Mouse (Mus musculus) hindbrain, embryonic 14.5 days (tissue): ENCODE measurements around the gene Hspa4l. TPM values are rescaled to one million over a fixed set of nuclear protein-coding genes. Genes with fewer than 3 reads are reported as not detected.
A peak's percentile ranks its signal among the peaks of the same experiment; 100 is the strongest.

Experiments used
- ATAC-seq: fragments of 200-750 bp; cut with Nextera tagmentation; 2 replicates; pipeline ENCODE4 v1.8.0; 2017; ENCODE audit warnings: moderate number of reproducible peaks, mild to moderate bottlenecking, moderate TSS enrichment, moderate library complexity; ENCODE audit not compliant: low FRiP score
- DNase-seq: peaks from one replicate; pipeline ENCODE4 v3.0.0-alpha.2; 2015; ENCODE audit warnings: low spot score
- H3K27ac ChIP-seq: fragments of 300-500 bp; sonication (generic); 2 replicates; pipeline ENCODE4 v1.5.1; 2014; ENCODE audit warnings: mild to moderate bottlenecking, moderate library complexity
- H3K27me3 ChIP-seq: fragments of 300-500 bp; sonication (generic); 2 replicates; pipeline ENCODE4 v1.6.1; 2014; ENCODE audit warnings: mild to moderate bottlenecking, low read length, mixed read lengths; ENCODE audit not compliant: control insufficient read depth, insufficient read depth
- H3K36me3 ChIP-seq: fragments of 300-500 bp; sonication (generic); replicated peaks from 2 replicates; pipeline ENCODE4 v1.6.1; 2014; ENCODE audit not compliant: control insufficient read depth, insufficient read depth
- H3K4me1 ChIP-seq: fragments of 300-500 bp; sonication (generic); replicated peaks from 2 replicates; pipeline ENCODE4 v1.6.1; 2014; ENCODE audit warnings: antibody characterized with exemption, low read length, mixed read lengths; ENCODE audit not compliant: control insufficient read depth, insufficient read depth
- H3K4me2 ChIP-seq: fragments of 300-500 bp; sonication (generic); replicated peaks from 2 replicates; pipeline ENCODE4 v1.6.1; 2014; ENCODE audit warnings: mild to moderate bottlenecking, moderate library complexity
- H3K4me3 ChIP-seq: fragments of 300-500 bp; sonication (generic); replicated peaks from 2 replicates; pipeline ENCODE4 v1.5.1; 2014; ENCODE audit warnings: mild to moderate bottlenecking, low read length
- H3K9ac ChIP-seq: fragments of 300-500 bp; sonication (generic); 2 replicates; pipeline ENCODE4 v1.6.1; 2014
- H3K9me3 ChIP-seq: fragments of 300-500 bp; sonication (generic); 2 replicates; pipeline ENCODE4 v1.6.1; 2016; ENCODE audit warnings: low read length; ENCODE audit not compliant: control insufficient read depth
- WGBS: fragments of 180-500 bp; shearing (Covaris S2); extraction: QIAGEN DNeasy Blood & Tissue Kit; methylation state at CpG from one replicate; pipeline ENCODE4 v1.1.7; 2014; 5-methylcytosine and 5-hydroxymethylcytosine counted together
- polyA plus RNA-seq: library from polyadenylated mRNA; unstranded; fragments of >200 nt; fragmentation: Nextera tagmentation; extraction: Ambion mirVana; gene quantifications from 2 replicates; pipeline ENCODE4 v1.2.1, GENCODE M21; 2014

Gene Hspa4l
- polyA plus RNA-seq = 56.0 and 65.4 TPM in 2 replicates

DNA sequence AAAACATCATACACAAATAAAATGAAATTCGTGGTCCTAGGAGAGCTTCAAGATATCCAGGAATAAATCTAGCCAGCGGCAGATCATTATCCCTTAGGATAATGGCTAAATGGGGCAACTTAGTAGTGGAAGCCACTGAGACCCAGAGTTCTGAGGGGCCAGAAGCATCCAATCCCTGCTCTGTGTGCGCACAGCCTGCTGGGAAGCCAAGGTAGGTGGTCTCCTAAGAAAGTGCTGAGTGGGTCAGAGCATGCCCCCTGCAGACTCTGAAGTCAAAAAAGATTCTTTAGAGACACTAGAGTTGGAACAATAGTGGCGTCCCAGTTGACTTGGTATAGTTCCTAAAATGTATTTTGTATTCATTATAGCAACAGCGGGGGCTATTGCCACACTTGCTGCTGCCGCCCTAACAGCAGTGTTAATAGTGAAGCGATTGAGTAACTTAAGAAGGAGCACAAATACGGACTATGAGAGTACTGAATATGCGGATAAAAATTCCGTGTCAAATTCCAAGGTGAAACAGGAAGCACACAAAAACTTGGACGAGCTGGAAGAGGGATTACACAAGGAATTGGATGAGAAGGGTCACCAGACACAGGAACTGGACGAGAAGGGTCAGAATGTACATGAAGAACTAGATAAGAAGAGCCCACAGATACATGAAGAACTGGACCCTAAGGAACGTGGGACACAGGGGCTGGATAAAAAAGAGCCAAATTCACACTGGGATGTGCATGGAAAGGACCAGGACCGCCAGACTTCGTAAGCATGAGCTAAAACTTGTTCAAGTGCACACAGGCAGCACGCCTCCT lies at the start of gene Hspa4l:
TSS of gene Hspa4l (plus strand) at position 472 of the 812 bp plus-strand sequence.
- DNase-seq = no peak
- H3K9me3 ChIP-seq = no peaks in the 10 kb centered on the region
- H3K27me3 ChIP-seq = no peaks in the 10 kb centered on the region
- no peaks in the 10 kb centered on the region for H3K36me3 ChIP-seq
- H3K4me1 ChIP-seq = peaks cover 16% of the 10 kb centered on the region
- ATAC-seq = no peak
- peak within 1 kb of the TSS; percentile 81 for H3K4me3 ChIP-seq
- 14% methylated on average over 16 of the region's 16 CpGs for WGBS
- peak within 1 kb of the TSS; percentile 87 for H3K9ac ChIP-seq
- H3K4me2 ChIP-seq = peak within 1 kb of the TSS; percentile 64
- peak within 1 kb of the TSS; percentile 91 for H3K27ac ChIP-seq

DNA sequence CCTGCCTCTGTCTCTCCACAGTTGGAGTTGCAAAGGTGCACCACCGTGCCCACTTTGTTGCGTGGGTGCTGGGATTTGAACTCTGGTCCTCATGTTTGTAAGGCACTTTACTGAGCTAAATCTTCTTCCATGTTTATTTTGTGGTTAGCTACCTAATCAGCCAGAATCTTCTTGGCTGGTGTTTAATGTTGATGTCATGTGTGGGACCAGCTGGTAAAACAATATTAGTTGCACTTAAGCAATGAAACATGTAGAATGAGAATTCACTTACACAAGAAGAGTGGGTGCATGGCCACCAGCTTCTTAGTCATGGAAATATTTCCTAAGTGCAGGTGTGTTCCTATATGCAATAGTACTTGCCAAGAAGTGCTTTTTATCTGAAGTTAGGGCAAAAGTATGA lies 49.1 kb upstream of the Hspa4l start:
- DNase-seq (no peak), ATAC-seq (no peak)
- H3K27ac ChIP-seq = no peak overlapping the region
- no peaks in the 10 kb centered on the region for H3K9me3 ChIP-seq
- 100% methylated on average over 2 of the region's 2 CpGs for WGBS
- no peaks in the 10 kb centered on the region for H3K27me3 ChIP-seq
- no peaks in the 10 kb centered on the region for H3K4me1 ChIP-seq
- H3K4me2 ChIP-seq = no peak overlapping the region
- H3K4me3 ChIP-seq = no peak overlapping the region
- no peak overlapping the region for H3K9ac ChIP-seq
- H3K36me3 ChIP-seq = peaks cover 32% of the 10 kb centered on the region; the same call in 1 of the 2 replicates

- no peak for DNase-seq
- 93% methylated on average over 3 of the region's 3 CpGs for whole genome bisulfite sequencing
- Histone ChIP-seq H3K9me3 (no peaks in the 10 kb centered on the region), H3K9ac (no peak overlapping the region), H3K36me3 (peaks cover 27% of the 10 kb centered on the region; the same call in 1 of the 2 replicates), H3K27ac (no peak overlapping the region), H3K4me3 (no peak overlapping the region), H3K4me2 (no peak overlapping the region), H3K4me1 (no peaks in the 10 kb centered on the region), H3K27me3 (no peaks in the 10 kb centered on the region)
- ATAC-seq = no peak
These were observed 45.5 kb upstream of the Hspa4l start for GRCm38 (mm10) chr3:40698834-40699233.

- H3K9me3 ChIP-seq = no peaks in the 10 kb centered on the region
- no peak for DNase-seq
- no peaks in the 10 kb centered on the region; the same call in 1 of the 2 replicates for H3K36me3 ChIP-seq
- ATAC-seq = no peak
- H3K27me3 ChIP-seq = no peaks in the 10 kb centered on the region
- no peaks in the 10 kb centered on the region for H3K4me1 ChIP-seq
- WGBS = 86% methylated on average over 5 of the region's 5 CpGs
- H3K27ac ChIP-seq = no peak overlapping the region
- no peak overlapping the region for H3K9ac ChIP-seq
- no peak overlapping the region for H3K4me3 ChIP-seq
- no peak overlapping the region for H3K4me2 ChIP-seq
These were observed 39.4 kb upstream of the Hspa4l start for GRCm38 (mm10) chr3:40704816-40705430.

DNA sequence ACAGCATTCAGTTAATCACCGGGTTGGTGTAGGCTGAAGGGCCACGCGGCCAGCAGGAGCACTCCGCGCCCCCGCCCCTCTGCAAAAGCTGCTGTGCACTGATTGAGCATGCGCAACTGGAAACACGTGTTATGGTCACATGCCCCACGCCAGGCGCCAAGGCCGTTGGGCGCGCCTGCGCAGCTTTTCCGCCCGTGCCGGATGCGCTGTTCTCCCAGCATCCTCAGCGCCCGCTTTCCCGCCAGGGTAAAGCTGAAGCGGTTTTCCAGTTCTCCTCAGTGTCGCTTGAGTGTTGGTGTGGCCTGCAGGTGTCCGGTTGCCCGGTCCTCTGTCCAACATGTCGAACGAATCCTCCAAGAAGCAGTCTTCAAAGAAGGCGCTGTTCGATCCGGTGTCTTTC lies 35.6 kb upstream of the Hspa4l start, which contains the start of gene Slc25a31:
TSS of gene Slc25a31 (plus strand) at position 201 of the 400 bp plus-strand sequence.
- no peak within 1 kb of the TSS for H3K27ac ChIP-seq
- H3K4me1 ChIP-seq = no peaks in the 10 kb centered on the region
- 92% methylated on average over 30 of the region's 30 CpGs for WGBS
- no peaks in the 10 kb centered on the region for H3K9me3 ChIP-seq
- no peak within 1 kb of the TSS for H3K9ac ChIP-seq
- H3K4me3 ChIP-seq = no peak within 1 kb of the TSS
- no peak for DNase-seq
- ATAC-seq = 0 out of 2 replicates have a peak, but pooled peaks have one; percentile 17
- H3K4me2 ChIP-seq = no peak within 1 kb of the TSS
- H3K27me3 ChIP-seq = no peaks in the 10 kb centered on the region
- no peaks in the 10 kb centered on the region; the same call in 1 of the 2 replicates for H3K36me3 ChIP-seq

DNA sequence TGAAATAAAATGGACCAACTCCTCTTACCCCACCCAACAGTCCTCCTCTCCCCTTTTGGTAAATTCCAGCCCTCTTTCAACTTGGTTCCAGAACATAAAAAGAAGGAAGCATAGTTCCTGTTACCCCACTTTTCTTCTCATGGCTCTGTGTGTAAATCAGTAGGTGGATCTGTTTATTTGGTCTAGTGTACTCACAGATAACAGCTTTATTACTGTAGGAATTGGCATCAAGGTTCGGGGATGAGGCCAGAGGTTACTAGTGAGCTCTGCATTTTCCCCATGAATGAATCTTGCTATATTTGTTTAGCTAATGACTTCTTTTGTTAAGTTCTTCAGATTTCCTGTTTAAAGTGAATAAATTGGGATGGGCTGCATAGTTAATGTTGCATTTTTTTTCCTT lies 28.2 kb upstream of the Hspa4l start:
- no peaks in the 10 kb centered on the region for H3K9me3 ChIP-seq
- no peak overlapping the region for H3K27ac ChIP-seq
- H3K4me1 ChIP-seq = no peaks in the 10 kb centered on the region
- no peaks in the 10 kb centered on the region for H3K27me3 ChIP-seq
- no peak overlapping the region for H3K9ac ChIP-seq
- DNase-seq = no peak
- no peak overlapping the region for H3K4me2 ChIP-seq
- WGBS = 62% methylated on average over 1 of the region's 1 CpGs
- ATAC-seq = no peak
- no peaks in the 10 kb centered on the region for H3K36me3 ChIP-seq
- H3K4me3 ChIP-seq = no peak overlapping the region

DNA sequence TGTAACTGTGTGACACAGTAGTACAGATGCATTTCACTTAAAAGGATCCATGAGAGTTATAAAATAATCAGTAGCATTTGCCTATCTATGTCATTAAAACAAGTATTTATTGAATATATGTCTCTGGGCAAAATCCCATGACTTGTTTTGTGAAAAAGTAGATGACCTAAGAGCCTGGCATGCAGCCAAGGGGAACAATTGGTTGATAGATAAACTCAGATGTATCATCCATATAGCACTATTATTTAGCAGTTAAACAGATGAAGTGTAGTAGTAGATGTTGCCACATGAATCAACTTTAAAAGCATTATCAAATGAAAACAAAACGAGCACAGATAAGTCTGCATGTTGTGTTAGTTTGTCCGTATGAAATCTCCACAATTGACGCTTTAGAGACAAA lies 25.3 kb upstream of the Hspa4l start:
- Histone ChIP-seq H3K4me1 (no peaks in the 10 kb centered on the region), H3K4me3 (no peak overlapping the region), H3K27ac (no peak overlapping the region), H3K4me2 (no peak overlapping the region), H3K9ac (no peak overlapping the region), H3K9me3 (no peaks in the 10 kb centered on the region), H3K36me3 (no peaks in the 10 kb centered on the region), H3K27me3 (no peaks in the 10 kb centered on the region)
- 90% methylated on average over 3 of the region's 3 CpGs for WGBS
- DNase-seq (no peak), ATAC-seq (no peak)

- Histone ChIP-seq H3K4me3 (no peak overlapping the region), H3K27me3 (no peaks in the 10 kb centered on the region), H3K4me2 (no peak overlapping the region), H3K36me3 (no peaks in the 10 kb centered on the region), H3K27ac (no peak overlapping the region), H3K9me3 (no peaks in the 10 kb centered on the region), H3K4me1 (no peaks in the 10 kb centered on the region), H3K9ac (no peak overlapping the region)
- DNase-seq (no peak), ATAC-seq (no peak)
- WGBS = 85% methylated on average over 6 of the region's 6 CpGs
These were observed 5.8 kb upstream of the Hspa4l start for GRCm38 (mm10) chr3:40738381-40738912.
